Mouse (Mus musculus): ENCODE measurements around the gene S100g. TPM values are rescaled to one million over a fixed set of nuclear protein-coding genes. Genes with fewer than 3 reads are reported as not detected.

S100g gene
- polyA plus RNA-seq, 1 experiment = 0.60 TPM

- no peak overlapping the region for H3K4me3 ChIP-seq (ENCODE audit: low read depth, low read length)
- H3K4me1 ChIP-seq (ENCODE audit: control insufficient read depth, insufficient read depth, insufficient read length, low read length) = no peaks in the 10 kb centered on the region
- H3K27ac ChIP-seq (ENCODE audit: insufficient read depth, low read depth, low read length) = no peak overlapping the region
- WGBS = 92% methylated on average over 3 of the region's 3 CpGs
- H3K27me3 ChIP-seq (ENCODE audit: control insufficient read depth, insufficient read depth, low read length) = no peaks in the 10 kb centered on the region
- no peaks in the 10 kb centered on the region for H3K36me3 ChIP-seq (ENCODE audit: control insufficient read depth, insufficient read depth, low read length)
- TF ChIP-seq POLR2A (IDR thresholded peaks at IDR 0.05; ENCODE audit: low read depth, low read length) = no peak
- TF ChIP-seq CTCF (IDR thresholded peaks at IDR 0.05; ENCODE audit: extremely low read depth, insufficient read length, insufficient replicate concordance, low read depth, low read length) = no peak
Observed at GRCm38 (mm10) chrX:162957921-162958320, 6.5 kb downstream of the S100g start.

GRCm38 (mm10) chrX:162949811-162950439 lies 14.5 kb downstream of the S100g start:
- no peak for TF ChIP-seq CTCF (IDR thresholded peaks at IDR 0.05; ENCODE audit: extremely low read depth, insufficient read length, insufficient replicate concordance, low read depth, low read length)
- no peak for TF ChIP-seq POLR2A (IDR thresholded peaks at IDR 0.05; ENCODE audit: low read depth, low read length)
- Histone ChIP-seq H3K36me3 (ENCODE audit: control insufficient read depth, insufficient read depth, low read length) (no peaks in the 10 kb centered on the region), H3K27me3 (ENCODE audit: control insufficient read depth, insufficient read depth, low read length) (no peaks in the 10 kb centered on the region), H3K4me3 (ENCODE audit: low read depth, low read length) (no peak overlapping the region), H3K4me1 (ENCODE audit: control insufficient read depth, insufficient read depth, insufficient read length, low read length) (no peaks in the 10 kb centered on the region), H3K27ac (ENCODE audit: insufficient read depth, low read depth, low read length) (no peak overlapping the region)
- WGBS = 29% methylated on average over 3 of the region's 3 CpGs

- WGBS = 82% methylated on average over 1 of the region's 1 CpGs
- Histone ChIP-seq H3K36me3 (ENCODE audit: control insufficient read depth, insufficient read depth, low read length) (peaks cover 3% of the 10 kb centered on the region; the same call in 1 of the 2 replicates), H3K4me1 (ENCODE audit: control insufficient read depth, insufficient read depth, insufficient read length, low read length) (no peaks in the 10 kb centered on the region), H3K27me3 (ENCODE audit: control insufficient read depth, insufficient read depth, low read length) (no peaks in the 10 kb centered on the region), H3K27ac (ENCODE audit: insufficient read depth, low read depth, low read length) (no peak overlapping the region), H3K4me3 (ENCODE audit: low read depth, low read length) (no peak overlapping the region)
- no peak for TF ChIP-seq POLR2A (IDR thresholded peaks at IDR 0.05; ENCODE audit: low read depth, low read length)
- TF ChIP-seq CTCF (IDR thresholded peaks at IDR 0.05; ENCODE audit: extremely low read depth, insufficient read length, insufficient replicate concordance, low read depth, low read length) = no peak
Observed at GRCm38 (mm10) chrX:162942027-162942426, 22.4 kb downstream of the S100g start.

DNA sequence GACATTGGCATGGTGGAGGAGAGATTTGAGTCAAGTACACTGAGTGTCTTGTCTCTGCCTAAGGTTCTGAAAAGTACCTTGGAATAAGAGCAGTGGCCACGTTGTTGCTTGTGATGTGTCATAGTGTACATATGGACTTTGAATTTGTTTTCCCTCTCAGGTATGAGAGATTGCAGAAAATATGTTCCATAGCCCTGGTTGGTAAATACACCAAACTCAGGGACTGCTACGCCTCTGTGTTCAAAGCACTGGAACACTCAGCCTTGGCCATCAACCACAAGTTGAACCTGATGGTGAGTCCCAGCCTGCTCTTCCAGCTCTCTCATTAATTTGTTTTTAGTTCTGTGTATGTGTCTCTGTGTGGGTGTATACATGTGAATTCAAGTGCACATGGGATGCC lies 32.9 kb downstream of the S100g start:
- 80% methylated on average over 2 of the region's 2 CpGs for WGBS
- Histone ChIP-seq H3K36me3 (ENCODE audit: control insufficient read depth, insufficient read depth, low read length) (peaks cover 8% of the 10 kb centered on the region; the same call in 1 of the 2 replicates), H3K27me3 (ENCODE audit: control insufficient read depth, insufficient read depth, low read length) (no peaks in the 10 kb centered on the region), H3K27ac (ENCODE audit: insufficient read depth, low read depth, low read length) (no peak overlapping the region), H3K4me1 (ENCODE audit: control insufficient read depth, insufficient read depth, insufficient read length, low read length) (no peaks in the 10 kb centered on the region), H3K4me3 (ENCODE audit: low read depth, low read length) (no peak overlapping the region)
- TF ChIP-seq POLR2A (IDR thresholded peaks at IDR 0.05; ENCODE audit: low read depth, low read length) = no peak
- TF ChIP-seq CTCF (IDR thresholded peaks at IDR 0.05; ENCODE audit: extremely low read depth, insufficient read length, insufficient replicate concordance, low read depth, low read length) = no peak

- peak overlapping the region; percentile 51; the same call in 1 of the 2 replicates for H3K27ac ChIP-seq (ENCODE audit: insufficient read depth, low read depth, low read length)
- no peak for TF ChIP-seq CTCF (IDR thresholded peaks at IDR 0.05; ENCODE audit: extremely low read depth, insufficient read length, insufficient replicate concordance, low read depth, low read length)
- no peak for TF ChIP-seq POLR2A (IDR thresholded peaks at IDR 0.05; ENCODE audit: low read depth, low read length)
- H3K36me3 ChIP-seq (ENCODE audit: control insufficient read depth, insufficient read depth, low read length) = peaks cover 2% of the 10 kb centered on the region; the same call in 1 of the 2 replicates
- no peaks in the 10 kb centered on the region for H3K4me1 ChIP-seq (ENCODE audit: control insufficient read depth, insufficient read depth, insufficient read length, low read length)
- H3K4me3 ChIP-seq (ENCODE audit: low read depth, low read length) = peak overlapping the region; percentile 31; the same call in 1 of the 2 replicates
- no peaks in the 10 kb centered on the region for H3K27me3 ChIP-seq (ENCODE audit: control insufficient read depth, insufficient read depth, low read length)
- WGBS = 30% methylated on average over 8 of the region's 8 CpGs
Observed at GRCm38 (mm10) chrX:162921487-162922125, 42.8 kb downstream of the S100g start.

GRCm38 (mm10) chrX:162915697-162916096 lies 48.7 kb downstream of the S100g start:
- 27% methylated on average over 5 of the region's 5 CpGs for WGBS
- Histone ChIP-seq H3K4me1 (ENCODE audit: control insufficient read depth, insufficient read depth, insufficient read length, low read length) (no peaks in the 10 kb centered on the region), H3K4me3 (ENCODE audit: low read depth, low read length) (no peak overlapping the region), H3K36me3 (ENCODE audit: control insufficient read depth, insufficient read depth, low read length) (peaks cover 8% of the 10 kb centered on the region; the same call in 1 of the 2 replicates), H3K27ac (ENCODE audit: insufficient read depth, low read depth, low read length) (no peak overlapping the region), H3K27me3 (ENCODE audit: control insufficient read depth, insufficient read depth, low read length) (no peaks in the 10 kb centered on the region)
- TF ChIP-seq POLR2A (IDR thresholded peaks at IDR 0.05; ENCODE audit: low read depth, low read length) = no peak
- TF ChIP-seq CTCF (IDR thresholded peaks at IDR 0.05; ENCODE audit: extremely low read depth, insufficient read length, insufficient replicate concordance, low read depth, low read length) = no peak

DNA sequence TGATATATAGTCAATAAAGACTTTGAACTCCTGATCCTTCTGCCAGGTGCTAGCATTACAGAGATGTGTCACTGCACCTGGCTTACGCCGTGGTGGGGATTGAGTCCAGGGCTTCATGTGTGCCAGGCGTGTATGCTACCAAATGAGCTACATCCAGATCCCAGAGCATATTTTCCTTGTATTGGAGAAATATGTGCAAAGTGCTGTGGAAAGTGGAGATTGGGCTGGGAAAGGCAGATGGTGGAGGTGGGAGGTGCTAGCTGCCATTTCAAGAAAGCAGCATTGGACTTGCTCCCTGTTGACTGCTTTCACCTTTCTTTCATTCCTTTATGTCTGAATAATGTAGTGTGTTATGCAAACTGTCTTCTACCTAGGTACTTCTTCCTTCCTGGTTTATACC lies 50.7 kb downstream of the S100g start:
- H3K4me3 ChIP-seq (ENCODE audit: low read depth, low read length) = no peak overlapping the region
- H3K27me3 ChIP-seq (ENCODE audit: control insufficient read depth, insufficient read depth, low read length) = no peaks in the 10 kb centered on the region
- WGBS = 81% methylated on average over 3 of the region's 3 CpGs
- no peaks in the 10 kb centered on the region for H3K4me1 ChIP-seq (ENCODE audit: control insufficient read depth, insufficient read depth, insufficient read length, low read length)
- peaks cover 10% of the 10 kb centered on the region; the same call in 1 of the 2 replicates for H3K36me3 ChIP-seq (ENCODE audit: control insufficient read depth, insufficient read depth, low read length)
- H3K27ac ChIP-seq (ENCODE audit: insufficient read depth, low read depth, low read length) = no peak overlapping the region
- TF ChIP-seq POLR2A (IDR thresholded peaks at IDR 0.05; ENCODE audit: low read depth, low read length) (no peak), CTCF (IDR thresholded peaks at IDR 0.05; ENCODE audit: extremely low read depth, insufficient read length, insufficient replicate concordance, low read depth, low read length) (no peak)

Other genes with a start within 250 kb of the S100g start
- 11.0 and 20.1 TPM in 2 replicates for gene Rbbp7, start 204.2 kb downstream of the S100g start, polyA plus RNA-seq (2012; rRNA removed)
- gene Txlng, start 135.1 kb downstream of the S100g start, polyA plus RNA-seq (2012; rRNA removed) = 0.36 and 0.85 TPM in 2 replicates
- 6.1 and 8.3 TPM in 2 replicates for gene Syap1, start 76.2 kb downstream of the S100g start, polyA plus RNA-seq (2012; rRNA removed)
- gene Ctps2, start 63.4 kb downstream of the S100g start, polyA plus RNA-seq (2012; rRNA removed) = 2.2 and 2.3 TPM in 2 replicates